Mouse (Mus musculus) frontal cortex, postnatal 14 days (tissue): ENCODE data around the gene Ppara.

Source experiments
- DNase-seq, 2 experiments: peaks; one replicate each; pipeline ENCODE4 v3.0.0; 2022; ENCODE audit warnings: low spot score in 2 of 2

Gene Ppara

GRCm38 (mm10) chr15:85851656-85852392, 117.0 kb downstream of the Ppara start:
- no peak for DNase-seq
